Mouse (Mus musculus) testis, adult 2 months (tissue): Measurements from ENCODE around the gene Topors.

Experiments used
- CTCF ChIP-seq: fragments of 200-500 bp; IDR thresholded peaks from 2 replicates; pipeline ENCODE4 v1.5.1; 2012; ENCODE audit warnings: low read depth, mild to moderate bottlenecking, inconsistent platforms, low read length, moderate library complexity; ENCODE audit not compliant: control insufficient read depth, insufficient read depth, insufficient replicate concordance
- POLR2A ChIP-seq: fragments of 200-500 bp; IDR thresholded peaks from 2 replicates; pipeline ENCODE4 v1.6.1; 2012; ENCODE audit warnings: low read depth, mild to moderate bottlenecking, inconsistent platforms, low read length, moderate library complexity; ENCODE audit not compliant: control insufficient read depth

DNA sequence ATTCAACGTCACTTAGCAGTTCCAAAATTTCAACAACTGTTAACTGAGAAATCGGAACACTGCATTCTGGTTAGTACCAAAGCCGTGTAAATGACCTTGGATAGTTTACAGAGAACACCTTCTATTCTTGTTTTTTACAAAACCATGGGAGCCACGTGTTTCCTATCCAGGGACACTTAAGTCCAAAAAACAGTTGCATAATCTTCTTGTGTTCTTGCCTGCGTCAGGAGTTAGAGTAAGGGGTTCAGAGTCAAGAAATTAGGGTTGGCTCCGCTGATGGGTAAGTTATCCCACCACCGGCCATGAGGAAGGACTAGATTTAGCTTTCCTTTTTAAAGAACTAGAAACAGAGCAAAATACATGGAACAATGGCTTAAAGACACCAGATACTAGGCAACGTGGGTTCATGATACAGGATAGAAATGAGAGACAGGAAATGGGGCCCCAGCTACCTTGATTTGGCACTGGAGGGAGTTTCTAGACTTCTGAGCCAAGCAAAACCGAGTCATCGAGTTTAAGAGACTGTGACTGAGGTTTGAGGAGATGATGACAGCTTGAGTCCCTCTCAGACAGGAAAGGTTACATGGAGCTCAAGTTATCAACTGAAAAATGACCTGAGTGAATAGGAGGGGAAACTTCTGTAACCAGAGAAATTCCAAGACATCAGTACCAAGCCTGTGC is 32.9 kb upstream of the Topors start:
- TF ChIP-seq CTCF (no peak), POLR2A (no peak)
